Mouse (Mus musculus): Measurements from ENCODE around the gene Vmn2r108.

DNA sequence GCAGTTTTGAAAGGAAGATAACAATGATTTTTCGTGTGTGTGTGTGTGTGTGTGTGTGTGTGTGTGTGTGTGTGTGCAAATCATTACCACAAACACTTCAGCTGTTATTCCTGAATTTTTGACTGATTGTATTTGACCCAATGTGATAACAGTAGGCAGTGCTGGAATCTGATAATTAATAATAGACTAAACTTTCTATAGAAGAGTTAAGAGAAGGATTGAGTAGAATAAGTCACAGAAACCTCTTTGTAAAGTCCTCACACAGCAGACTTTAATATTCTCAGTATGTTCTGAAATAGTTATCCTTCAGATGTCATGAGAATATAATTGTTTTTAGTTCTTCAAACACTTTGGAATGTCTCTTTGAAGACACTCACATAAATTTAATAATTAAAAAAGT, 67.3 kb downstream of the Vmn2r108 start, which contains the start of gene Vmn1r224:
- TF ChIP-seq CTCF (IDR thresholded peaks at IDR 0.05; ENCODE audit: low read depth, low read length), result no peak
- no peak for TF ChIP-seq EP300 (IDR thresholded peaks at IDR 0.05; ENCODE audit: insufficient read depth, low read depth, low read length)
- TF ChIP-seq POLR2A (IDR thresholded peaks at IDR 0.05; ENCODE audit: insufficient read depth, low read length), result no peak
